Mouse (Mus musculus): ENCODE measurements at regions not wholly inside any gene's neighbourhood (a gene's known extent, or its start where the extent isn't known, plus 50 kb on each side); places are given as distances from the start of the nearest gene placed in this dataset.

GRCm38 (mm10) chr10:66914288-66914975 lies 181.5 kb upstream of the Jmjd1c start:
- no peak for TF ChIP-seq POLR2AphosphoS5 (IDR thresholded peaks at IDR 0.05; ENCODE audit: insufficient replicate concordance, low read depth, low read length)
- Histone ChIP-seq H3K4me1 (ENCODE audit: insufficient read depth, low read depth, low read length) (peaks cover 22% of the 10 kb centered on the region), H3K36me3 (replicated peaks) (no peaks in the 10 kb centered on the region), H3K27me3 (ENCODE audit: insufficient read depth, low read length) (0 out of 2 replicates have a peak, but pooled peaks cover 2% of the 10 kb centered on the region), H3K4me3 (ENCODE audit: low read depth, low read length) (no peak overlapping the region), H3K9me3 (replicated peaks) (no peaks in the 10 kb centered on the region)
- DNase-seq (ENCODE audit: low spot score) (no peak), ATAC-seq (ENCODE audit: extremely low read depth, insufficient number of reproducible peaks, low FRiP score, poor library complexity, severe bottlenecking) (no peak)

DNA sequence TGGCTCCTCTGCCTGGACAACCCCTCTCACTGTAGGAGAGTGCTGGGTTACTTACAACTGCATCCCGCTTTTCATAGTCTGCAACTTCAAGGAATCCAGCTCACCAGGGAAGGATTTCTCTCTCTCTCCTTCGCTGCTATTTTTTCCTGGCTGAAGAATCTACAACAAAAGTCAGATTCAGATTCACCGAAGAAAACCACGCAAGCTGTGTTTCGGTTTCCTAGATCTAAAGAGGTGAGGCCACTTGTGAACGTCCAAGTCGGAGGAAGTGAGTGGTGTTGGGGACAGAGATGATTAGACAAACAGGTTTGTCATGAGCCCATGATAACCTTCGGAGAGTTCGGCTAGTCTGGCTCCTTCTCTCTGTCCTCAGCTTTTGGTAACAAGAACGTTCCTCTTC lies 180.1 kb upstream of the Jmjd1c start:
- DNase-seq (ENCODE audit: low spot score) (no peak), ATAC-seq (ENCODE audit: extremely low read depth, insufficient number of reproducible peaks, low FRiP score, poor library complexity, severe bottlenecking) (no peak)
- 0 out of 2 replicates have a peak, but pooled peaks cover 2% of the 10 kb centered on the region for H3K27me3 ChIP-seq (ENCODE audit: insufficient read depth, low read length)
- no peaks in the 10 kb centered on the region for H3K9me3 ChIP-seq (replicated peaks)
- H3K4me1 ChIP-seq (ENCODE audit: insufficient read depth, low read depth, low read length), result peaks cover 16% of the 10 kb centered on the region
- TF ChIP-seq CTCF (IDR thresholded peaks at IDR 0.05; ENCODE audit: low read depth, low read length) (no peak), TAL1 (conservative IDR thresholded peaks at IDR 0.05; ENCODE audit: low read depth, low read length) (no peak), GATA2 (IDR thresholded peaks at IDR 0.05; ENCODE audit: borderline replicate concordance, low read depth, low read length) (no peak)
- H3K4me3 ChIP-seq (ENCODE audit: low read depth, low read length), result no peak overlapping the region
- no peaks in the 10 kb centered on the region for H3K36me3 ChIP-seq (replicated peaks)

GRCm38 (mm10) chr10:66917725-66918124 lies 178.2 kb upstream of the Jmjd1c start:
- peaks cover 6% of the 10 kb centered on the region for H3K4me1 ChIP-seq (ENCODE audit: insufficient read depth, low read depth, low read length)
- ATAC-seq (ENCODE audit: extremely low read depth, insufficient number of reproducible peaks, low FRiP score, poor library complexity, severe bottlenecking) (no peak), DNase-seq (ENCODE audit: low spot score) (no peak)
- H3K4me3 ChIP-seq (ENCODE audit: low read depth, low read length), result no peak overlapping the region
- no peaks in the 10 kb centered on the region for H3K9me3 ChIP-seq (replicated peaks)
- TF ChIP-seq TAL1 (conservative IDR thresholded peaks at IDR 0.05; ENCODE audit: low read depth, low read length) (no peak), CTCF (IDR thresholded peaks at IDR 0.05; ENCODE audit: low read depth, low read length) (no peak), GATA2 (IDR thresholded peaks at IDR 0.05; ENCODE audit: borderline replicate concordance, low read depth, low read length) (no peak), POLR2AphosphoS5 (IDR thresholded peaks at IDR 0.05; ENCODE audit: insufficient replicate concordance, low read depth, low read length) (no peak), GATA1 (IDR thresholded peaks at IDR 0.05; ENCODE audit: borderline replicate concordance, low read length) (no peak)
- peaks cover 12% of the 10 kb centered on the region for H3K27me3 ChIP-seq (ENCODE audit: insufficient read depth, low read length)
- no peaks in the 10 kb centered on the region for H3K36me3 ChIP-seq (replicated peaks)

DNA sequence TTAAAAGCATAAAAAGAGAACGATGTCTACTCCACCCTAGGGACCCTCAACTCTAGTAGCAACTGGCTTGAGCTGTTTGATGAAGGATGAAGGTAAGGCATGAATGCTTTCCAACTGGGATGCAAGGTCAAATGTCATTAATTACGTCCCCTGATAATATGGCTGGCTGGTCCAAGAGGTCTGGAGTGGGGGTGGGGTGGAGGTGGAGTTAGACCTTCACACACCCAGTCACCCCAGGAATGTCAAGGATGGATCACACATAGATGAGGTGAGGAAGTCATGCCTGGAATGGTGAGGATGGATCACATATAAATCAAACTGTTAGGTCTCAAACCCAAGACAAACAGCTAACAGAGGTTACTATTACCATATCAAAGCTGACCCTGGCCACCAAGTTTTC lies 177.2 kb upstream of the Jmjd1c start:
- Histone ChIP-seq H3K4me1 (ENCODE audit: insufficient read depth, low read depth, low read length) (peaks cover 6% of the 10 kb centered on the region), H3K27me3 (ENCODE audit: insufficient read depth, low read length) (peaks cover 20% of the 10 kb centered on the region), H3K4me3 (ENCODE audit: low read depth, low read length) (no peak overlapping the region), H3K36me3 (replicated peaks) (no peaks in the 10 kb centered on the region), H3K9me3 (replicated peaks) (no peaks in the 10 kb centered on the region)
- TF ChIP-seq POLR2AphosphoS5 (IDR thresholded peaks at IDR 0.05; ENCODE audit: insufficient replicate concordance, low read depth, low read length), result no peak
- TF ChIP-seq TAL1 (conservative IDR thresholded peaks at IDR 0.05; ENCODE audit: low read depth, low read length), result no peak
- TF ChIP-seq GATA2 (IDR thresholded peaks at IDR 0.05; ENCODE audit: borderline replicate concordance, low read depth, low read length), result no peak
- no peak for TF ChIP-seq GATA1 (IDR thresholded peaks at IDR 0.05; ENCODE audit: borderline replicate concordance, low read length)
- no peak for ATAC-seq (ENCODE audit: extremely low read depth, insufficient number of reproducible peaks, low FRiP score, poor library complexity, severe bottlenecking)
- no peak for DNase-seq (ENCODE audit: low spot score)

GRCm38 (mm10) chr10:66919953-66920760 lies 175.8 kb upstream of the Jmjd1c start:
- Histone ChIP-seq H3K4me3 (ENCODE audit: low read depth, low read length) (no peak overlapping the region), H3K36me3 (replicated peaks) (no peaks in the 10 kb centered on the region), H3K4me1 (ENCODE audit: insufficient read depth, low read depth, low read length) (peaks cover 6% of the 10 kb centered on the region), H3K9me3 (replicated peaks) (no peaks in the 10 kb centered on the region), H3K27me3 (ENCODE audit: insufficient read depth, low read length) (peaks cover 21% of the 10 kb centered on the region)
- ATAC-seq (ENCODE audit: extremely low read depth, insufficient number of reproducible peaks, low FRiP score, poor library complexity, severe bottlenecking) (no peak), DNase-seq (ENCODE audit: low spot score) (no peak)
- no peak for TF ChIP-seq POLR2AphosphoS5 (IDR thresholded peaks at IDR 0.05; ENCODE audit: insufficient replicate concordance, low read depth, low read length)
- TF ChIP-seq TAL1 (conservative IDR thresholded peaks at IDR 0.05; ENCODE audit: low read depth, low read length), result no peak
- TF ChIP-seq CTCF (IDR thresholded peaks at IDR 0.05; ENCODE audit: low read depth, low read length), result no peak
- no peak for TF ChIP-seq GATA1 (IDR thresholded peaks at IDR 0.05; ENCODE audit: borderline replicate concordance, low read length)
- no peak for TF ChIP-seq GATA2 (IDR thresholded peaks at IDR 0.05; ENCODE audit: borderline replicate concordance, low read depth, low read length)

DNA sequence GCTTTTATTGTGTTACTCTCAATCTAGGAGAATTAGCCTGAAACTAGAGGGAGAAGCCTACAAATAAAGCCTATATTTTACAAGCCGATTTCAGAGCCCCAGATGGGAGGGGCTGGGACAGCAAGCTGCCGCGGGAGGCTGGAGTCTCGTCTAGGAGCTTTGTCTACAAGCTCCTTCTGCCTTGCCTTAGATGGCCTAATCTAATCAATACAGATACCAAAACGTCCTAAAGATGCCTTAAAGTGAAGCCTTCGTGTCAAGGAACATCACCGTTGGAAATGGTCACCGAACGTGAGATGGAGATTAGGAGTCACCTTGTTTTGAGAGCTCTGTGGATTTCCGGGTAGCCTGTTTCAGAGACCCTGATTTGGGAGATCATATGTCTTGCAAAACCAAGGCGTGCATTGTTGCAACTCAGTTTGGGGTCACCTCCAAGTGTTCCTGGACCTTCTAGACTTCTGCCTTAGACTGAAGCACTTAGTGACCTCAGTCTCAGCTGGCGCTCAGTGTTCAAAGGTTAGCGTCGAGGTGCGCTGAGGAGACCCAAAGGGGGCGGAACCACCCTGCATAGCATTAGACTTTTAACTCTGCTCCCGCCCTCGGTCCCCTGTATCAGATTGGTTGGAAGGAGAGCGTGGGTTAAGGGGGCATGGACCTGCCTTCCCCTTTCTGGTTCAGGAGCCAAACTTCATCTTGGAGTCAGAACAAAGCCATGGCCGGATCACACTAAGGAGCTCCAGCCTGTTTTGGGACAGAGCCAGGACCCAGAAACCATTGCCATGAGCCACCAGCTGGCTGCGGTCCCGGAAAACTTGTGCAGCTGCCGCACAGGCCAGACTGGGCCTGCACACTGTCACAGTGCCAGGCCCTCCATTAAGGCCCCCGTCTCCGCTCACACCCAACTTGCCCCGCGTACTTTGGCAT lies 174.9 kb upstream of the Jmjd1c start:
- H3K4me1 ChIP-seq (ENCODE audit: insufficient read depth, low read depth, low read length), result peaks cover 6% of the 10 kb centered on the region
- no peaks in the 10 kb centered on the region for H3K36me3 ChIP-seq (replicated peaks)
- no peak for DNase-seq (ENCODE audit: low spot score)
- no peak; the same call in 1 of the 2 replicates for ATAC-seq (ENCODE audit: extremely low read depth, insufficient number of reproducible peaks, low FRiP score, poor library complexity, severe bottlenecking)
- TF ChIP-seq TAL1 (conservative IDR thresholded peaks at IDR 0.05; ENCODE audit: low read depth, low read length), result no peak
- TF ChIP-seq GATA1 (IDR thresholded peaks at IDR 0.05; ENCODE audit: borderline replicate concordance, low read length), result no peak
- TF ChIP-seq GATA2 (IDR thresholded peaks at IDR 0.05; ENCODE audit: borderline replicate concordance, low read depth, low read length), result no peak
- TF ChIP-seq POLR2AphosphoS5 (IDR thresholded peaks at IDR 0.05; ENCODE audit: insufficient replicate concordance, low read depth, low read length), result no peak
- TF ChIP-seq CTCF (IDR thresholded peaks at IDR 0.05; ENCODE audit: low read depth, low read length), result no peak
- H3K27me3 ChIP-seq (ENCODE audit: insufficient read depth, low read length), result peaks cover 19% of the 10 kb centered on the region
- no peaks in the 10 kb centered on the region for H3K9me3 ChIP-seq (replicated peaks)
- no peak overlapping the region for H3K4me3 ChIP-seq (ENCODE audit: low read depth, low read length)
